Mouse (Mus musculus): ENCODE measurements around the gene Chst3. TPM values are rescaled to one million over a fixed set of nuclear protein-coding genes. Genes with fewer than 3 reads are reported as not detected.

The Chst3 gene
- polyA plus RNA-seq, 1 experiment from 2014 or later: 0.08 TPM

- H3K36me3 ChIP-seq: no peaks in the 10 kb centered on the region
- WGBS (ENCODE audit: insufficient replicate concordance): 29% methylated on average over 11 of the region's 11 CpGs
- H3K27me3 ChIP-seq: peaks cover 43% of the 10 kb centered on the region
- no peak overlapping the region for H3K9ac ChIP-seq
- ATAC-seq (ENCODE audit: low read depth) (no peak), DNase-seq (no peak)
- H3K9me3 ChIP-seq (replicated peaks): no peaks in the 10 kb centered on the region
- H3K4me1 ChIP-seq (replicated peaks): no peaks in the 10 kb centered on the region
- no peak overlapping the region for H3K4me3 ChIP-seq (replicated peaks)
- no peak overlapping the region for H3K4me2 ChIP-seq
- no peak overlapping the region for H3K27ac ChIP-seq
Observed at GRCm38 (mm10) chr10:60212589-60213379, 6.3 kb downstream of the Chst3 start.

- 63% methylated on average over 8 of the region's 8 CpGs for WGBS (ENCODE audit: insufficient replicate concordance)
- no peak for DNase-seq
- H3K4me2 ChIP-seq: no peak overlapping the region
Observed at GRCm38 (mm10) chr10:60211501-60212005, 7.5 kb downstream of the Chst3 start.

GRCm38 (mm10) chr10:60210468-60210867 lies 8.6 kb downstream of the Chst3 start:
- H3K36me3 ChIP-seq: no peaks in the 10 kb centered on the region
- 0 out of 2 replicates have a peak, but pooled peaks cover 2% of the 10 kb centered on the region for H3K4me1 ChIP-seq (replicated peaks)
- H3K4me2 ChIP-seq: no peak overlapping the region
- H3K4me3 ChIP-seq (replicated peaks): no peak overlapping the region
- 51% methylated on average over 2 of the region's 2 CpGs for WGBS (ENCODE audit: insufficient replicate concordance)
- H3K9me3 ChIP-seq (replicated peaks): no peaks in the 10 kb centered on the region
- H3K27ac ChIP-seq: no peak overlapping the region
- no peak for DNase-seq
- peaks cover 20% of the 10 kb centered on the region for H3K27me3 ChIP-seq
- no peak overlapping the region for H3K9ac ChIP-seq
- ATAC-seq (ENCODE audit: low read depth): no peak

More at GRCm38 (mm10) chr10:60211501-60212005, 7.5 kb downstream of the Chst3 start:
- Histone ChIP-seq H3K36me3 (no peaks in the 10 kb centered on the region), H3K27me3 (peaks cover 31% of the 10 kb centered on the region), H3K27ac (no peak overlapping the region), H3K9ac (no peak overlapping the region), H3K4me1 (replicated peaks) (no peaks in the 10 kb centered on the region), H3K4me3 (replicated peaks) (no peak overlapping the region), H3K9me3 (replicated peaks) (no peaks in the 10 kb centered on the region)
- no peak for ATAC-seq (ENCODE audit: low read depth)

GRCm38 (mm10) chr10:60209237-60209636 lies 9.8 kb downstream of the Chst3 start:
- H3K27ac ChIP-seq: no peak overlapping the region
- peaks cover 12% of the 10 kb centered on the region for H3K27me3 ChIP-seq
- no peaks in the 10 kb centered on the region for H3K36me3 ChIP-seq
- 39% methylated on average over 5 of the region's 5 CpGs for WGBS (ENCODE audit: insufficient replicate concordance)
- no peaks in the 10 kb centered on the region for H3K9me3 ChIP-seq (replicated peaks)
- ATAC-seq (ENCODE audit: low read depth): no peak
- no peak overlapping the region for H3K4me3 ChIP-seq (replicated peaks)
- 0 out of 2 replicates have a peak, but pooled peaks cover 2% of the 10 kb centered on the region for H3K4me1 ChIP-seq (replicated peaks)
- H3K4me2 ChIP-seq: no peak overlapping the region
- DNase-seq: no peak
- H3K9ac ChIP-seq: no peak overlapping the region

GRCm38 (mm10) chr10:60207166-60207705 lies 11.8 kb downstream of the Chst3 start:
- Histone ChIP-seq H3K4me2 (no peak overlapping the region), H3K9ac (no peak overlapping the region), H3K27me3 (peaks cover 13% of the 10 kb centered on the region), H3K4me3 (replicated peaks) (no peak overlapping the region), H3K9me3 (replicated peaks) (no peaks in the 10 kb centered on the region), H3K4me1 (replicated peaks) (0 out of 2 replicates have a peak, but pooled peaks cover 2% of the 10 kb centered on the region), H3K36me3 (no peaks in the 10 kb centered on the region), H3K27ac (no peak overlapping the region)
- ATAC-seq (ENCODE audit: low read depth) (no peak), DNase-seq (no peak)
- WGBS (ENCODE audit: insufficient replicate concordance): 69% methylated on average over 8 of the region's 8 CpGs

GRCm38 (mm10) chr10:60205601-60206241 lies 13.3 kb downstream of the Chst3 start:
- DNase-seq (no peak), ATAC-seq (ENCODE audit: low read depth) (no peak)
- peaks cover 7% of the 10 kb centered on the region; the same call in 1 of the 2 replicates for H3K27me3 ChIP-seq
- H3K9ac ChIP-seq: no peak overlapping the region
- no peak overlapping the region for H3K27ac ChIP-seq
- 0 out of 2 replicates have a peak, but pooled peaks cover 2% of the 10 kb centered on the region for H3K4me1 ChIP-seq (replicated peaks)
- no peaks in the 10 kb centered on the region for H3K36me3 ChIP-seq
- 34% methylated on average over 9 of the region's 9 CpGs for WGBS (ENCODE audit: insufficient replicate concordance)
- H3K4me2 ChIP-seq: no peak overlapping the region
- H3K9me3 ChIP-seq (replicated peaks): no peaks in the 10 kb centered on the region
- no peak overlapping the region for H3K4me3 ChIP-seq (replicated peaks)

GRCm38 (mm10) chr10:60202785-60203184 lies 16.3 kb downstream of the Chst3 start:
- 26% methylated on average over 5 of the region's 5 CpGs for WGBS (ENCODE audit: insufficient replicate concordance)
- DNase-seq (no peak), ATAC-seq (ENCODE audit: low read depth) (no peak)
- Histone ChIP-seq H3K9me3 (replicated peaks) (no peaks in the 10 kb centered on the region), H3K9ac (no peak overlapping the region), H3K27ac (no peak overlapping the region), H3K27me3 (peaks cover 7% of the 10 kb centered on the region; the same call in 1 of the 2 replicates), H3K4me1 (replicated peaks) (0 out of 2 replicates have a peak, but pooled peaks cover 2% of the 10 kb centered on the region), H3K4me2 (no peak overlapping the region), H3K4me3 (replicated peaks) (no peak overlapping the region), H3K36me3 (no peaks in the 10 kb centered on the region)

- H3K4me3 ChIP-seq (replicated peaks): no peak overlapping the region
- no peak overlapping the region for H3K9ac ChIP-seq
- WGBS (ENCODE audit: insufficient replicate concordance): 57% methylated on average over 6 of the region's 6 CpGs
- H3K27me3 ChIP-seq: peaks cover 7% of the 10 kb centered on the region; the same call in 1 of the 2 replicates
- H3K9me3 ChIP-seq (replicated peaks): no peaks in the 10 kb centered on the region
- no peaks in the 10 kb centered on the region for H3K36me3 ChIP-seq
- no peaks in the 10 kb centered on the region for H3K4me1 ChIP-seq (replicated peaks)
- no peak overlapping the region for H3K4me2 ChIP-seq
- ATAC-seq (ENCODE audit: low read depth): no peak
- H3K27ac ChIP-seq: no peak overlapping the region
- DNase-seq: no peak
Observed at GRCm38 (mm10) chr10:60200996-60201395, 18.1 kb downstream of the Chst3 start.

- Histone ChIP-seq H3K4me1 (replicated peaks) (no peaks in the 10 kb centered on the region; the same call in 1 of the 2 replicates), H3K27ac (no peak overlapping the region), H3K4me3 (replicated peaks) (no peak overlapping the region), H3K36me3 (no peaks in the 10 kb centered on the region), H3K27me3 (peaks cover 14% of the 10 kb centered on the region), H3K4me2 (no peak overlapping the region), H3K9ac (no peak overlapping the region), H3K9me3 (replicated peaks) (no peaks in the 10 kb centered on the region)
- ATAC-seq (ENCODE audit: low read depth): no peak
- WGBS (ENCODE audit: insufficient replicate concordance): 61% methylated on average over 6 of the region's 6 CpGs
- DNase-seq: no peak
Observed at GRCm38 (mm10) chr10:60199378-60199777, 19.7 kb downstream of the Chst3 start.

- Histone ChIP-seq H3K27ac (no peak overlapping the region), H3K4me1 (replicated peaks) (no peaks in the 10 kb centered on the region; the same call in 1 of the 2 replicates), H3K27me3 (peaks cover 21% of the 10 kb centered on the region), H3K4me2 (no peak overlapping the region), H3K9me3 (replicated peaks) (no peaks in the 10 kb centered on the region), H3K9ac (no peak overlapping the region), H3K4me3 (replicated peaks) (no peak overlapping the region), H3K36me3 (no peaks in the 10 kb centered on the region)
- ATAC-seq (ENCODE audit: low read depth) (no peak), DNase-seq (no peak)
- 68% methylated on average over 10 of the region's 10 CpGs for WGBS (ENCODE audit: insufficient replicate concordance)
Observed at GRCm38 (mm10) chr10:60197406-60197821, 21.6 kb downstream of the Chst3 start.

GRCm38 (mm10) chr10:60196971-60197370 lies 22.1 kb downstream of the Chst3 start:
- no peak overlapping the region for H3K9ac ChIP-seq
- no peaks in the 10 kb centered on the region for H3K36me3 ChIP-seq
- peaks cover 20% of the 10 kb centered on the region for H3K27me3 ChIP-seq
- peaks cover 1% of the 10 kb centered on the region for H3K4me1 ChIP-seq (replicated peaks)
- WGBS (ENCODE audit: insufficient replicate concordance): 51% methylated on average over 5 of the region's 5 CpGs
- no peak for DNase-seq
- no peak overlapping the region for H3K27ac ChIP-seq
- ATAC-seq (ENCODE audit: low read depth): no peak
- H3K4me2 ChIP-seq: no peak overlapping the region
- H3K9me3 ChIP-seq (replicated peaks): no peaks in the 10 kb centered on the region
- H3K4me3 ChIP-seq (replicated peaks): no peak overlapping the region
